Mouse (Mus musculus): Measurements from ENCODE around the gene Dcaf7. TPM values are rescaled to one million over a fixed set of nuclear protein-coding genes. Genes with fewer than 3 reads are reported as not detected.
"Not testable (repeated sequence)": the region's sequence is repeated elsewhere in the genome, so short reads cannot be mapped to it uniquely, and the experiment has no call there.

Gene Dcaf7
- polyA plus RNA-seq, 1 experiment from 2014 or later: 60.4 TPM

DNA sequence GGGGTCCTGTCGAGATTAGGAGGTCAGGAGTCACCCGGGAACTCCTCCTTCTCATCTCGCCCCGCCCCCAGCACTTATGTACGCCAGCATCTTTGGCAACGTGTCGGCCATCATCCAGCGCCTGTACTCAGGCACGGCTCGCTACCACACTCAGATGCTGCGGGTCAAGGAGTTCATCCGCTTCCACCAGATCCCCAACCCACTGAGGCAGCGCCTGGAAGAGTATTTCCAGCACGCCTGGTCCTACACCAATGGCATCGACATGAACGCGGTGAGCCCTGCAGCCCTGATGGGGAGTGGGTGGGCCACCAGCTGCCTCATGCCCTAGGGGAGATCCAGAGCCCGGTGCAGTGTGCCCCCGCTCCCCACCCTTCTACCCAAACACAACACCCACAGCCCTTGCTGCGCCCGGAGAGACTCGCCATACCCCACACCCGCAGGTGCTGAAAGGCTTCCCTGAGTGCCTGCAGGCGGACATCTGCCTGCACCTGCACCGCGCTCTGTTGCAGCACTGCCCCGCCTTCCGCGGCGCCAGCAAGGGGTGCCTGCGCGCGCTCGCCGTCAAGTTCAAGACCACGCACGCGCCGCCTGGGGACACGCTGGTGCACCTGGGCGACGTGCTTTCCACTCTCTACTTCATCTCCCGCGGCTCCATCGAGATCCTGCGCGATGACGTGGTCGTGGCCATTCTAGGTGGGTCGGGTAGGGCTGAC, 16.5 kb upstream of the Dcaf7 start:
- no peaks in the 10 kb centered on the region for H3K36me3 ChIP-seq
- H3K4me3 ChIP-seq: peak overlapping the region; percentile 58
- WGBS: under 1% methylated on average over 50 of the region's 50 CpGs
- H3K27me3 ChIP-seq (ENCODE audit: insufficient read depth, poor library complexity, severe bottlenecking): peaks cover 73% of the 10 kb centered on the region
- peak overlapping the region; percentile 36; the same call in 1 of the 2 replicates for H3K27ac ChIP-seq
- H3K9me3 ChIP-seq: no peaks in the 10 kb centered on the region
- DNase-seq (ENCODE audit: low spot score): no peak
- peaks cover 20% of the 10 kb centered on the region for H3K4me1 ChIP-seq

DNA sequence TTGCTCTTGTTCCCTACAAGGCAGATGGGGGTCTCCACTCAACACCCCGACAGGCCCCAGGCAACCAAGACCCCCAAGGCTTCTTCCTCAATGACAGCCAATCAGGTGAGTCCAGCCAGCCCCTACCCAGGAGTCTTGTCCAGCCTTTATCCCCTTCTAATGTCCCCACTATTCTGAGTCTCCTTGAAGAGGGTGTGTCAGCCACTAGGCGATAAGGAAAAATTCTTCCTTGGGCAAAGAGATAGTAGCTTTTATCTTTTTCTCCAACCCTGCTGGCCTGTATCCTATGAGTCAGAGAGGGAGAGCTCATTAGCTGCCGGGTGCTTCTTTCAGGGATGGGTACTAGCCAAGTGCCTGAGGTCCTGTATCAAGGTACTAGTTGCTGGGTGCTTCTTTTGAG, 10.9 kb upstream of the Dcaf7 start:
- WGBS: 52% methylated on average over 3 of the region's 3 CpGs
- Histone ChIP-seq H3K27ac (no peak overlapping the region), H3K36me3 (peaks cover 8% of the 10 kb centered on the region), H3K9me3 (no peaks in the 10 kb centered on the region), H3K27me3 (ENCODE audit: insufficient read depth, poor library complexity, severe bottlenecking) (peaks cover 39% of the 10 kb centered on the region), H3K4me1 (0 out of 2 replicates have a peak, but pooled peaks cover 3% of the 10 kb centered on the region), H3K4me3 (no peak overlapping the region)
- DNase-seq (ENCODE audit: low spot score): no peak

DNA sequence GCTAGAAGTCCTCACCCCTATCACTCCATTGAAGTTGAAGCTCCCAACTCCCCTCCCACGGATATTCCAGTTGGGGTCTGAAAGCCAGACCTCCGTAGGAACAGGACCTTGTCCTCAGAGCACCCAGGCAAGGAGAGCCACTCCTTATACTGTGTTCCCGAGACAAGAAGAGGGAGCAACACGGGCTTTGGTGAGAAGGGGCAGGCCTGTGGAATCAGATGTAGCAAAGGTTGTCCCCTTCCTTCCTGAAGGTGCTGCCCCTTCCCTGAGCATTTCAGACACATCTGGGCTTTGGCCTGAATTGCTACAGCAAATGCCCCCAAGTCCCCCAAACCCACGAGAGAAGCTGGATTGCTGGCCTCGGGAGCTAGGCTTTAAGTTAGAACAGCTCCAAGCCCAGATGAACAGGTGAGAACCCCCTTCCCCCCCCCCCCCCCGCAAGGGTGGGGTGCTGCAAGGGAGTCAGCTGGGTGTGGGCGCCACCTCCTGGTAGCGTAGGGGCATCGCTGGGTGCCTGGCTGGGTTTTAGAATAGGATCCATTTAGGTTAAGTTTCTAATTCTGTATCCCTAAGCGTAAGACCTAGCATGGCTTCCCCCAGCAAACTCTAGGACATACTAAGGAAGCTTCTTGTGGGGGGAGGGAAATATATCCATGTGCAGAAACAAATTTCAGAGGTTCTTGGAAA, 10.1 kb upstream of the Dcaf7 start:
- Histone ChIP-seq H3K36me3 (peaks cover 8% of the 10 kb centered on the region), H3K27me3 (ENCODE audit: insufficient read depth, poor library complexity, severe bottlenecking) (peaks cover 31% of the 10 kb centered on the region), H3K4me1 (no peaks in the 10 kb centered on the region), H3K9me3 (no peaks in the 10 kb centered on the region), H3K27ac (no peak overlapping the region), H3K4me3 (no peak overlapping the region)
- WGBS: 33% methylated on average over 11 of the region's 11 CpGs
- no peak for DNase-seq (ENCODE audit: low spot score)

DNA sequence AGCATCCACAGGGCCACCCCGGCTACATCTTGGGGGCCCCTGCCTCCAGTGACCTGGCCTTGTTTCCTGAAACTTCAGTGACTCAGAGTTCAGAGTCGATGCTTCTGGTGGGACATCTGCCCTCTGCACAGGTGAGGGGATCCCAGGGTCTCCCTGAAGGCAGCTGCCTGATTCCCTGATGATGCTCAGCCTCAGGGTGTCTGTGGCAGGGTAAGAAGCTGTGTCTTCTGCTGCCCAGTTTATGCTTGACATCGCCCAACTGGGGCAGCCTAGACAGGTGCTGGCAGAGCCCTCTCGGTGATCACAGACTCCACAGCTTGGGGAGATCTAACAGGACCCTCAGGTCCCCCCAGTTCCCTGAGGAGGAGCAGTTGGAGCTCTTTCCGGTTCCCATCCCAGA, 9.1 kb upstream of the Dcaf7 start:
- Histone ChIP-seq H3K27me3 (ENCODE audit: insufficient read depth, poor library complexity, severe bottlenecking) (peaks cover 21% of the 10 kb centered on the region; the same call in 1 of the 2 replicates), H3K27ac (no peak overlapping the region), H3K9me3 (no peaks in the 10 kb centered on the region), H3K36me3 (peaks cover 8% of the 10 kb centered on the region), H3K4me1 (no peaks in the 10 kb centered on the region), H3K4me3 (no peak overlapping the region)
- 88% methylated on average over 5 of the region's 5 CpGs for WGBS
- DNase-seq (ENCODE audit: low spot score): no peak

DNA sequence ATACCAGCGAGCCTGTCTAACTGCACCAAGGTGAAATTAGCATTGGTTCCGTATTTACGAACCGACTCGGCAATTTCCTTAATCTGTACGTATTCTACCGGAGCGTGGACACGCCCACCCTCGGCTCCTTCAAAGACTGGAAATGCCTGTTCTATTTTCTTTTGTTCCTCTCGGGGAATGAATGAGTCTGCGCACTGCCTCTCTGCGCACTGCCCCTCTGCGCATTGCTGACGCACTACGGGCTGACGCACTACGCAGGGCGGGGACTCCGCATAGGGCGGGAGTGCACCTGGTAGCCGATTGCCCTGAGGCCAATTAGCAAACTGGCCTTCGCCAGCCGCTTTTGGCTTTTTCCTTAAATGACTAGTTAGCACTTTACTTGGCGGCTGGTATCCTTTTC, 4.6 kb upstream of the Dcaf7 start:
- H3K4me3 ChIP-seq: peak overlapping the region; percentile 47
- H3K27ac ChIP-seq; H3K36me3 ChIP-seq; H3K27me3 ChIP-seq (ENCODE audit: insufficient read depth, poor library complexity, severe bottlenecking); DNase-seq (ENCODE audit: low spot score); H3K9me3 ChIP-seq; H3K4me1 ChIP-seq: not testable (repeated sequence)
- WGBS: 48% methylated on average over 12 of the region's 25 CpGs

DNA sequence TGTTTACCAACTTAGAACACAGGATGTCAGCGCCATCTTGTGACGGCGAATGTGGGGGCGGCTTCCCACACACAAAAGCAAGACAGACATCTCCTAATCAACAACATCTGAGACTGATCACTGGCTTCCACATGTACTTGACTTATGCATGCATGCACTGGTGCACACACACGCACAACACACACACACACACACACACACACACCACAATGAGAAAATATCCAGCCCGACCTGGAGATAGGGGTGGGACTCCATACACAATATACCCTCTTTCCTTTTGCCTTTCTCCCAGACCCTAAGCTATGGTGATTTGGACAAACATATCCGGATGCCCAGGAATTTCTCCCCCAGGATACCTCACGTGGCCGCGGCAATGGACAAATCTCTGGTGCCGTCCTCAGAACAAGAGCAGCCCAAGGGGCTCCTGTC, 3.2 kb upstream of the Dcaf7 start:
- Histone ChIP-seq H3K36me3 (no peaks in the 10 kb centered on the region), H3K27ac (peak overlapping the region; percentile 79), H3K4me1 (peaks cover 15% of the 10 kb centered on the region; the same call in 1 of the 2 replicates), H3K4me3 (peak overlapping the region; percentile 38), H3K27me3 (ENCODE audit: insufficient read depth, poor library complexity, severe bottlenecking) (no peaks in the 10 kb centered on the region), H3K9me3 (no peaks in the 10 kb centered on the region)
- DNase-seq (ENCODE audit: low spot score): no peak
- 43% methylated on average over 11 of the region's 11 CpGs for WGBS

DNA sequence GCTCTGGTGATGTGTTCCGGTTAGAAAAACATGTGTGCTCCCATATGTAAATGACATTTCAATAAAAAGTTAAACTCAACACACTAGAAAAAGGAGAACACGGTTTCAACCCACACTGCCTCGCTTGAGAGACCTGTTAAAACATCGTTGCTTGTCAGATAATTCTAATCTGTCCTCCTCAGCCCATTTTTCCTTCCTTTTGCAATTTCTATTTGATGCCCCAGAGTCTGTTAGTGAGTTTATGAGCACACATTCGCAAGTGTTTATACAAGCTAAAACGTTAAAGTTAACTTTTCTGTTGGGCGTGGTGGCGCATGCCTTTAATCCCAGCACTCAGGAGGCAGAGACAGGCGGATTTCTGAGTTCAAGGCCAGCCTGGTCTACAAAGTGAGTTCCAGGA, 1.7 kb upstream of the Dcaf7 start:
- H3K4me3 ChIP-seq: no peak overlapping the region
- DNase-seq (ENCODE audit: low spot score): no peak
- H3K4me1 ChIP-seq: peaks cover 18% of the 10 kb centered on the region; the same call in 1 of the 2 replicates
- 84% methylated on average over 9 of the region's 9 CpGs for WGBS
- no peak overlapping the region for H3K27ac ChIP-seq
- no peaks in the 10 kb centered on the region for H3K9me3 ChIP-seq
- H3K27me3 ChIP-seq (ENCODE audit: insufficient read depth, poor library complexity, severe bottlenecking): no peaks in the 10 kb centered on the region
- 0 out of 2 replicates have a peak, but pooled peaks cover 3% of the 10 kb centered on the region for H3K36me3 ChIP-seq

DNA sequence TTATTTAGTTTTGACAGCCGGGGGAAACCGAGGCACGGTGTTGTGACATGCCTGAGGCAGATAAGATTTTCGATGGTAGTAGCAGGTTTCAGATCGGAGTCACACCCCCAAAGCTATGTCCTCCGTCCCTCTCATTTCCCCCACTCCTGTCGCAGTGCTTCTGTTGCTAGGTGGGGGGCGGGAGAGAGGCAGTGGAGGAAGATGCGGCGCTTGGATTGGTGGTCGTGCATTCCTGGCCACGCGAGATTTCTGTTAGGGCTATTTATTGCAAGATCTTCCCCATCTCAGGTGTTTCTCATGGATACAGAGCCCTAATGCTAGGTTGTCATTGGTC, 713 bp downstream of the Dcaf7 start:
- H3K36me3 ChIP-seq: 0 out of 2 replicates have a peak, but pooled peaks cover 3% of the 10 kb centered on the region
- peak; percentile 88 for DNase-seq (ENCODE audit: low spot score)
- no peaks in the 10 kb centered on the region for H3K27me3 ChIP-seq (ENCODE audit: insufficient read depth, poor library complexity, severe bottlenecking)
- peak overlapping the region; percentile 97 for H3K4me3 ChIP-seq
- peak overlapping the region; percentile 92 for H3K27ac ChIP-seq
- H3K9me3 ChIP-seq: no peaks in the 10 kb centered on the region
- peaks cover 18% of the 10 kb centered on the region; the same call in 1 of the 2 replicates for H3K4me1 ChIP-seq
- under 1% methylated on average over 13 of the region's 13 CpGs for WGBS

DNA sequence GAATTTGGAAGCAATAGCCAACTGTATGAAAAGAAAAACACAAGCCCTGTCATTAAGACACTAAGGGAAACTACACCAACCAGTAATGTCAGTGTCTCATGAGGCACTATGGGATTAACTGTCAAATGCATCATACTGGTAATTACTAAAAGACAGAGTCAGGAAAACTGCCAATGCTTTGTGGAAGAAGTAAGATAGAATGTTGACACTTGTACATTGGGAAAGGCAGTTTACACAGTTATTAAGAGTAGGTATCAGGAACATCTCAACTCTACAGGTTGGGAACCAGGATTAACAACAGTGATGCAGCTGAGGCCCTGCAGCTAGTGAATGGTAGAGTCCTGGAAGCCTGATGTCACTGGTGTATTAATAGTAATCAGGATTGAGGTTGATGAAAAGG, 7.7 kb downstream of the Dcaf7 start:
- H3K4me3 ChIP-seq: no peak overlapping the region
- peaks cover 30% of the 10 kb centered on the region for H3K36me3 ChIP-seq
- no peaks in the 10 kb centered on the region for H3K9me3 ChIP-seq
- H3K4me1 ChIP-seq: 0 out of 2 replicates have a peak, but pooled peaks cover 3% of the 10 kb centered on the region
- H3K27me3 ChIP-seq (ENCODE audit: insufficient read depth, poor library complexity, severe bottlenecking): no peaks in the 10 kb centered on the region
- DNase-seq (ENCODE audit: low spot score): no peak
- no peak overlapping the region for H3K27ac ChIP-seq

DNA sequence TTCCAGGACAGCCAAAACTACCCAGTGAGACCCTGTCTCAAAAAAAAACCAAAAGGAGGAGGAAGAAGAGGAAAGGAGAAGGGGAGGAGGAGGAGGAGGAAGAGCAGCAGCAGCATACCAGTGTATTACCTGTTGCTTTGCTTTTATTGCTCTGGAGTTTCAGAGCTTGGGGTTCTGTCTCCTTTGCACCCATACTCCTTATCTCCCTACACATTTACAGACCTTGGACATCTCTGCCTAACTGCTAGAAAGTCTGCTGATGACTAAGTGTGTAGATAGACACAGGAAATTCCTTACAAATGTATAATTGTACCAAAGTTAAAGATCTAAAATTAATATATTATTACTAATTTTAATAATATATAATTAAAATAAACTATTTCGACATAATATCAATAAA, 8.6 kb downstream of the Dcaf7 start:
- H3K27ac ChIP-seq: no peak overlapping the region
- 86% methylated on average over 1 of the region's 1 CpGs for WGBS
- no peaks in the 10 kb centered on the region for H3K9me3 ChIP-seq
- no peaks in the 10 kb centered on the region for H3K4me1 ChIP-seq
- H3K27me3 ChIP-seq (ENCODE audit: insufficient read depth, poor library complexity, severe bottlenecking): no peaks in the 10 kb centered on the region
- peaks cover 35% of the 10 kb centered on the region for H3K36me3 ChIP-seq
- H3K4me3 ChIP-seq: no peak overlapping the region
- no peak for DNase-seq (ENCODE audit: low spot score)

DNA sequence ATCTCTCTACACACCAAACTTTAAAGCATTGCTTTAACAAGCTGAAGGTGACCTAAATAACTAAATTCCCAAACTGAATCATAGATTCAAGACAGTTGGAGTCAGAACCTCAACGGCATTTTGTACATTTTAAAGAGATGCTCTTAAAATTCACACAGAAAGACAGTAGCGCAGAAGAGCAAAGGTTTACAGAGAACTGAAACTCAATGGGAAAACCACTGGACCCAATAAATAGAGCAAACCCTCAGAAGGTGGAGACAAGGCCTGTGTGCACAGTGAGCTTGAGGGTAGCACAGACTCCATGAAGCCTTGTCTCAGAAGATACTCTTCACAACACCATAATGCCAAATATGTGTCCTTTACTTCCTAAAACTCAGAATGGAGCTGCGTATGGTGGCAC, 9.1 kb downstream of the Dcaf7 start:
- WGBS: 96% methylated on average over 3 of the region's 3 CpGs
- H3K4me3 ChIP-seq: no peak overlapping the region
- H3K36me3 ChIP-seq: peaks cover 39% of the 10 kb centered on the region
- no peaks in the 10 kb centered on the region for H3K27me3 ChIP-seq (ENCODE audit: insufficient read depth, poor library complexity, severe bottlenecking)
- no peaks in the 10 kb centered on the region for H3K4me1 ChIP-seq
- H3K27ac ChIP-seq: no peak overlapping the region
- no peaks in the 10 kb centered on the region for H3K9me3 ChIP-seq
- no peak for DNase-seq (ENCODE audit: low spot score)

DNA sequence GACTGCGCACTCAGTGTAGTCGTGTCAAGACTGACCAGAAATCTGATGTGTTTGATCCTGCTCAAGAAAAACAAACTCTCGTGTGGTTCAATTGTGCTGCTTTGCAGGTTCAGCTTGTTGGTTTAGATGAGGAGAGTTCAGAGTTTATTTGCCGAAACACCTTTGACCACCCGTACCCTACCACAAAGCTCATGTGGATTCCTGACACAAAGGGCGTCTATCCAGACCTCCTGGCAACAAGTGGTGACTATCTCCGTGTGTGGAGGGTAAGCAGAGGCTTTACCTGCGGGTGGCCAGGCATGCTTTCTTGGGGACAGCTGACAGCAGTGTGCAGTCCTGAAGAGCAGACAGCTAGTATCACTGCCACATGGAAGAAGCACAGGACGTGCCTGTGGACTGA, 9.9 kb downstream of the Dcaf7 start:
- Histone ChIP-seq H3K36me3 (peaks cover 47% of the 10 kb centered on the region), H3K27me3 (ENCODE audit: insufficient read depth, poor library complexity, severe bottlenecking) (no peaks in the 10 kb centered on the region), H3K4me3 (no peak overlapping the region), H3K4me1 (no peaks in the 10 kb centered on the region), H3K9me3 (no peaks in the 10 kb centered on the region), H3K27ac (no peak overlapping the region)
- 85% methylated on average over 9 of the region's 9 CpGs for whole genome bisulfite sequencing
- no peak for DNase-seq (ENCODE audit: low spot score)

DNA sequence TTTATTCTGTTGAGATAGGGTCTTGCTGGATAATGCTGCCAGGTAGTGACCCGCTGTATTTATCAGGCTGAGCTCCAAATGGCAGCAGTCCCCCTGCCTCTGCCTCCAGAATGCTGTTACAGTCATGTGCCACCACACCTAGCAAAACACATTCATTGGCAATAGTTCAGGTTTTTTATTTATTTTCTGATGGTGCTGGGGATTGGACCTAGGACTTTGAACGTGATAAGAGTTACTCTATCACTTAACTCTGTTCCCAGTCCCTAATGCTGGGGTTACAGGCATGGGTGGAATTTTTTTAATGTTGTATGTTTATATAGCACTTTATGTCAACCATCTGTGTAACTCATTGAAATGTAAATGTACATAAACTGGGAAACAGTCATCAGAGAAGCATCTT, 17.2 kb downstream of the Dcaf7 start:
- no peak overlapping the region for H3K27ac ChIP-seq
- 92% methylated on average over 2 of the region's 2 CpGs for WGBS
- no peak overlapping the region for H3K4me3 ChIP-seq
- no peak for DNase-seq (ENCODE audit: low spot score)
- H3K36me3 ChIP-seq: peaks cover 95% of the 10 kb centered on the region
- no peaks in the 10 kb centered on the region for H3K27me3 ChIP-seq (ENCODE audit: insufficient read depth, poor library complexity, severe bottlenecking)
- no peaks in the 10 kb centered on the region for H3K9me3 ChIP-seq
- no peaks in the 10 kb centered on the region for H3K4me1 ChIP-seq

All from heart, embryonic 10.5 days (tissue).